Mouse (Mus musculus) stomach, postnatal 0 days (tissue): ENCODE measurements around the gene Bap1.

Experiments
- CTCF ChIP-seq: IDR thresholded peaks from 2 replicates; pipeline ENCODE4 v1.5.1; 2016; ENCODE audit warnings: antibody characterized with exemption, low read depth, mild to moderate bottlenecking, moderate library complexity
- EP300 ChIP-seq: optimal IDR thresholded peaks from 2 replicates; pipeline ENCODE3; 2016; ENCODE audit warnings: antibody characterized with exemption

GRCm38 (mm10) chr14:31252091-31252490 is 841 bp downstream of the Bap1 start:
- TF ChIP-seq CTCF (no peak), EP300 (no peak)
